Mouse (Mus musculus) layer of hippocampus, adult 18-20 months (tissue): ENCODE results near the gene Clstn3. TPM values are rescaled to one million over a fixed set of nuclear protein-coding genes. Genes with fewer than 3 reads are reported as not detected.
A peak's percentile ranks its signal among the peaks of the same experiment; 100 is the strongest.
"Not testable (repeated sequence)": the region's sequence is repeated elsewhere in the genome, so short reads cannot be mapped to it uniquely, and the experiment has no call there.

Experiments
- DNase-seq, 2 experiments: peaks; one replicate each; pipeline ENCODE4 v3.0.0; 2022; ENCODE audit warnings: low spot score in 2 of 2
- total RNA-seq, 2 experiments: library from RNA; stranded (reverse); gene quantifications; 2 replicates each; pipeline ENCODE4 v1.2.3; 2021

Gene Clstn3
- total RNA-seq, 2 experiments from 2014 or later: 269 to 293 TPM

DNA sequence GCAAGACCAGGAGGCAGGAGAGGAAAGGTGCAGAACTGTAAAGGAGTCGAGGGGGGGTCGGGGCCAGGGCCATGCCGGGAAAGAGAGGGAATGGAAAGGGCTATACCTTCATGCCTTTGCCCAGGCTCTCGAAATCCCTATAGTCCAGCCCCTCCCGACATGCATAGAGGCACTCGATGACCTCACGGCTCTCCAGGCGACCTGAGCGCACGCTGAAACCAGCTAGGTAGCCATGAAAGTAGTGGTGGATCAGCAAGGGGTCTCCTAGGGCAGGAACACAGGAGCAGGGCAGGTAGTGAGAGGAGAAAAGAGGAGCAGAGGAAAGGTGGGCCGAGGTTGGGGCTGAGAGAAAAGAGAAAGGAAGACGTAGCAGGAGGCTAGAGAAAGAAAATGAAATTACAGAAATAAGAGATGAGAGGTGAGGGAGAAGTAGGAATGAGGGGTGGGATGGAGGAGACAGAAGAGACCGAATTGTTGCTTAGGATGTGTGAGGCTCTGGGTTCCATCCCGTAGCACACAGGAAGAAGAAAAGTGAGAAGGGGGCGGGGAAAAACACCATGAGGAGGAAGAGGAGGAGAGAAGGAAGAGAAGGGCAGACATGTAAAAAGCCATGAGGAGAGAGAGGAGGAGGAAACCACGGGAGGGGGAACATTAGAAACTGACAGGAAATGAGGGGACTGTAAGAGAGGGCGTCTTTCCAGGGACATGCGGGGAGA lies 14.8 kb downstream of the Clstn3 start:
- no peak for DNase-seq

DNA sequence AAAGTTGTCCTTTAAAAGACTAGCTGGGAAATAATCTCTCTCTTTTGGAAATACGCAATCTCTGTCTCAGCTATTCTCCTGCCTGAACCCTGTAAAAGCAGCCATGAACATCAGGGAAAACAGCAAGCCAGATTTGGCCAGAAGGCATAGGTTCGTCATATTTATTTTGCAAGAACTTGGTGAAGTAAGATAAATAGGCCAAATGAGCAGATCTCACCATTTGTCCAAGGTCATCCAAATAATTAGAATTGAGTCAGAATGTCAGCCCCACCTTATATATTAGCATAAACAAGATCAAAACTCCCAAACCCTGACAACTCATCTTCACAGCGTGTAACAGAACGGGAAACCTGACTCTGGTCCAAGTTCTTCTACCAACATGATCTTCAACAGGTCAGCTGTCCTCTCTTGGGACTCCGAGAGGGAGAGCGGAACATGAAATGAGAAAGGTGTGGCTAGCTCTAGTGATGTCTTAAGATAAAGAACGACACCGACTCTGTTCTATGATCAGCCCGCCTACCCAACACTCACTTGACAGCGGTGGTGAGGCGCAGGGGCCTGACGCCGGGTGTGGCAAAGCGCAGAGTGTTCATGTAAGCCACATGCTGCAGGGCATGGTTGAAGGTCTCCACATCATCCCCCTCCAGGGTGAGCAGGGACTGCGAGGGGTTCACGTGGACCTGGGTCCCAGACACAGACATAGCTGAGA lies 15.5 kb downstream of the Clstn3 start:
- DNase-seq: no peak

DNA sequence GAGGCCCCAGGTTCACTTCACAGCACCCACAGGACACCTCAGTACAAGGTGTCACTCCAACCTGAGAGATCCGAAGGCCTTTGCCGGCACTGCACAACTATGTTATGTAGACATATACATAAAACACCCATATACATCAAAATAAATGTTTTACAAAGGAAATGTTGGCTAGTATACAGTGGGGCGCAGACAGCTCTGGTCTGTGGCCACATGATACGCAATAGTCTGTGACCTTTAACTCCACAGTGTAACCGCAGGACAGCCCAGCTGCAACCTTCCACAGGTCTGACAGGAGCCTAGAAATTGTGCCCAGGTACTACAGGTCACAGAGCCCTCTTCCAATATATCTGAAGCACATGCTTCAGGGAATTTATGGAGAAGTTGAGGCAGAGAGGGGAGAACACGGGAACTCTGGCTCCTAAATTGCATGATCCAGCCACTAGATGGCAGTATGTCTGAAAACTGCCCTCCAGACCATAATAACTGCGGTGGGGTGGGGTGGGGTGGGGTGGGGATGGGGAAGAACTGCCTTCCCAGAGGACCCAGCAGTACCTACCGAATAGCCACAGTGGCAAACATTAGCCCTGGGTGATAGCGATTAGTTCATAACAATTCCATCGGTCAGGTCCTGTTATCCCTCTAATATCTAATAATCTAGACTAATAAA lies 16.3 kb downstream of the Clstn3 start:
- no peak for DNase-seq

DNA sequence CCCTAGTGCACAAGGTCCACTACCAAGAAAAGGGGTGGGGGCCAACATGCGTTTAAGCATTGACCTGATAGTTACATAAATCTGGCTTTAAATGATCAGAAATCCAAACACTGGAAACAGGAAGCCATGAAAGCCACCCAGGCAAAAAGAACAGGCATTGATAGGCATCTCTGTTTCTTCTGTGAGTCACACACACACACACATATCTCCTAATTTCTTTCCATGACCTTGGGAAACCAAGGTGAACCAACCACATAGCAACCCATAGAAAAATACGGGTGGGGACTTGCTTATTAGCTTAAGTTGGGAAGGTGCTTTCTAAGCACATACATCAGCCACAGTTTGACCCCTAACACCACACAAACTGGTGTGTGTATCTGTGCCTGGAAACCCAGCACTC lies 17.2 kb downstream of the Clstn3 start:
- no peak for DNase-seq

DNA sequence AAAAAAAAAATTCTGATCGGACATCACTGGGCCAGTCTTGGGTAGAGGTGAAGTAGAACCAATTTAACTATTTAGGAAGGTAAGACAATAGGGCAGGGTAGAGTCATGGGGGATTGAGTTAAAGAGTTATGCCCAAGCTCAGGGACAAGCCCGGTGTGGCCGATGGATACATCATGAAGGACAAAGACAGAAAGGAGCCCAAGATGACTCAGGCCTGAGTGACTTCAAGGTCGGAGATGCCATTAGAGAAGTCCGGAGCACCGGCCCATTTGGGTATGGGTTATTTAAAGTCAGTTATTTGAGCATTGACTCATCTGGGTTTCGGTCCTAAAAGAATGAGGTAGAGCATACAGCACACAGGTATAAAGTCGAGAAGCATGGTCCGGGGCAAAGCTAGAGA lies 18.1 kb downstream of the Clstn3 start:
- DNase-seq: no peak

DNA sequence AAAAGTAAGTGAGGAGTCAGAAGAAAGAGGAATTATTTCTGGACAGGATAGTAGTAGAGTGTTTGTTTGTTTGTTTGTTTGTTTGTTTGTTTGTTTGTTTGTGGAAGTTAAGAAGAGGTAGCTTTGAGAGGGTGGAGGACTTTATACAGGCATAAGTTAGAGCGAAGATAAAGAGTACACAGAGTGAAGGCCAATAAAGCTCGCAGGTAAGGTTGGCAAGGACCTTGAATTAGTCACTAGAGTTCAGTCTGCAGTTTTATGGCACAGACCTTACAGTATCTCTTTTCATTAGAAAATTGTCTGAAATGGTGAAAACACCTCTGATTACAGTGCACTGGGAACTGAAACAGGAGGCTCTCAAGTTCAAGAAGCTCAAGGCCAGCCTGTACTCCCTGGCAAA lies 18.6 kb downstream of the Clstn3 start:
- no peak for DNase-seq

DNA sequence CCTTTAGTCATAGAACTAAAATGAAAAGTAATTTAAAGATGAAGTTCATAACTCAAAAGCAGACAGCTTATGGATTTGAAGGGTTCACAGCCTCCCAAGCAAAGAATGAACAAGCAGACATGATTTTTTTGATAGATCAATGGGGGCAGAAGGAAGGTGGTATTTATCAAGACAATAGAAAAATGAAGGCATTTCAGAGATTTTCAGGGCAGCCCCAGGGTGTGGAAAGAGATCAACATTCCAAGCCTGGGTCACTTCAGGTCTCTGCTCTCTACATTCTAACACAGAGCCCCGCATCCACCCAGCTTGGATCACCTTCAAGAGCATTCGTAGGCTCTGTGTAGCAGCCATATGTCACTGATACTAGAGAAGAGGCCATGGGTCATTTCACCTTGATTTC lies 21.3 kb downstream of the Clstn3 start:
- no peak for DNase-seq

DNA sequence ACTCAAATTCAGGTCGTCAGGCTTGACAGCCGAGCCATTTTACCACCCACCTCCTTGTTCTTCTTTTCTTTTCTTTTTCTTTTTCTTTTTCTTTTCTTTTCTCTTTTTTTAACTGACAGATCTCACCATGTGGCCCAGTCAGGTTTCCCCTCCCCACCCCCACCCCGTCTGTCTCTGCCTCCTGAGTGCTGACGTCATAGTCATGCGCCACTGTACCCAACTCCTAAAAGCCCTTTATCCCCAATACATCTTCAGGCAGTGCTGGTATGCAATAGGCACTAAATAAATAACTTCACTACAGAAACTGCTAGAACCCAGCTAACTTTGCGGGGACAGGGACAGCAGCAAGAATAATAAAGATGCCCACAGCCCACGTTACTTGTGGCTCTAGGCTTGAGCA lies 28.3 kb downstream of the Clstn3 start:
- no peak for DNase-seq

DNA sequence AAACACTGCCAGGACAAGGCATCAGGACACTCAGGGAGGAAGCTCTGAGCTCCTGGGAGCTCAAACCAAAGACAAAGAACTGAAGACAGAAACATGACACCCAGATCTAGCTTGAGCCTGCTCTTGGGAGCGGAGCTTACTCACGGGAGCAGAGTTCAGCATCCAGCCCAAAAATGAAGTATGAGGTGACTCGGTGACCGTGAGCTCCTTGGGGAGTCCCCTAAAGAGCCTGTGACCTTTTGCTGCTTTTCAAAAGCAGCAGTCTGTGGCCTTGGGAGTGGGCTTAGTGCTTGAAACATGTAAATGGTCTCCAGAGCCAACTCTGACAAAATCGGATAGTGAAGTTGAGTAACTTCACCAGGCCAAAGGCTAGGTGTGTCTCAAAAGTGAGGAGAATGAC lies 29.4 kb downstream of the Clstn3 start:
- no peak for DNase-seq

DNA sequence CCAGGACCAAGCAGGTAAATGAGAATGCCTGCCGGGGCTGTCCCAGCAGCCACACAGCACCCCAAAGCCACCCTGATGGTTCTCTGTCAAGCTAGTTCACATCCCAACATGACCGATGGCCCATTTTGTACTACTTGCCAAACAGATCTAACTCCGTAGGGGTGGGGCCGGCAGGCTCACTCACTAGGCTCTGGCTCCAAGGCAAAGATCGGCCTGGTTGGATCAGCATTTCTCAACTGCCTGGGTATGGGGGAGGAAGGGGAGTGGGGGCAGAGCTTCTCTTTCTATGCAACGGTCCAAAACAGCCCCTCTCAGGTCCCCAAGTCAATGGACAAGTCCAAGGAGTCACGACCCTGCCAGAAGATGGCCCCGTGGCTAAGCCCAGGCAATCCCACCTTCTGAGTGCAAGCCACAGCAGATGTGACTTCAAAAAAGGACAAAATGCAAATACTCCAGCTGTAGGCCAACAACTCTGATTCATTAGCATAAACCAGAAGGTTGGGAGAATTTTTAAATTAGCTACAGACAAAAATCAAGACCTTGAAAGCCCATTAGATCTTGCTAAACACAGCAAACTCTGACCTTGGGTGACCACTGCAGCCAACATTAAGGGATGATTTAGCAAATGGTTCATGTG lies 30.8 kb downstream of the Clstn3 start:
- no peak for DNase-seq

DNA sequence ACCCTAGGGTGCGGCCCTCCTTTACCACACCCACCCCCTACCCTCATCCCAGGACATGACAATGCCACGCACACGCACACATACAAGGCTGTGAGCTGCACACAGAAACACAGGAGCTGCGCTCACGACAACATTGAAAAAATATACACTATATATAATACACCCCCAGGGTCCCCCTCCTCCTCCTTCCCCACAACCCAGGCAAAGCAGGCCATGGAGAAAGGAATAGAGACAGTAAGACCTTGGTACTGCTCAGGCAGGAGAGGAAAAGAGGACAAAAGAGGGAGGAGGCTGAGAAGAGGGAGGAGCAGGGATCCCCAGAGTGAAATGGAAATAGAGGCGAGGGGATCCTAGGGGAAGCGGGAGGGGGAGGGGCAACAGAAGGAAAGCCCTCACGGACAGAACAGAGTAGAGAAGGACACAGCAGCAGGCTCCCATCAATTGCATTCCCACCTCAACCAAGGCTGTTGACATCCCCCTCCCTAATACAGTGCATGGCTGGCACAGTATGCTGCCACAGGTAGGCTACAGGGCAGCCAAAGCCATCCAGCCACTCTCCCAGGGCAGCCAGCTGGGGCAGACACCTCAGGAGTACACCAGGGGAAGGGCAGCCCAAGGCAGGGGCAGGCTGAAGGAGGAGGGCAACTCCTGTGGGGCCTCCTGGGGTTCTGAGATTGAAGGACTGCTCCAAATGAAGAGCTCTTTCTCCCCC lies 33.7 kb downstream of the Clstn3 start:
- DNase-seq: no peak

DNA sequence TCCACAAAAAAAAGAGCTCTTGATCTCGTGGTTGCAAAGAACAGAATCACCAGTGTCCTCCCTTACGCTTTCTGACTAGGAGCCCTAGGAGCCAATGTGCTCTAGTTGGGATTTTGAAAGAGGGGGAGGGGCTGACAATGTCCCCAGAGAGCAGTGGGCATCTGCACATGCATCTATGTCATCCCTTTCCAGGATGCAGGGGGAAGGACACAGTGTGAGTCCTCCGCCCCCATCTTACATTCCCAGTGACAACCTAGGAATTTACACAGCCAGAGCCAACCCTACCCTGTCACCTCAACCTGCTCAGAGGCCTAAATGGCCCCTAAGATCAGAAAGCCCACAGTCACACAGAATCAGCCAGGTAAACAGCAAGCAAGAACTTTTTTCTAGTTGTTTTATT lies 34.2 kb downstream of the Clstn3 start:
- DNase-seq: no peak

DNA sequence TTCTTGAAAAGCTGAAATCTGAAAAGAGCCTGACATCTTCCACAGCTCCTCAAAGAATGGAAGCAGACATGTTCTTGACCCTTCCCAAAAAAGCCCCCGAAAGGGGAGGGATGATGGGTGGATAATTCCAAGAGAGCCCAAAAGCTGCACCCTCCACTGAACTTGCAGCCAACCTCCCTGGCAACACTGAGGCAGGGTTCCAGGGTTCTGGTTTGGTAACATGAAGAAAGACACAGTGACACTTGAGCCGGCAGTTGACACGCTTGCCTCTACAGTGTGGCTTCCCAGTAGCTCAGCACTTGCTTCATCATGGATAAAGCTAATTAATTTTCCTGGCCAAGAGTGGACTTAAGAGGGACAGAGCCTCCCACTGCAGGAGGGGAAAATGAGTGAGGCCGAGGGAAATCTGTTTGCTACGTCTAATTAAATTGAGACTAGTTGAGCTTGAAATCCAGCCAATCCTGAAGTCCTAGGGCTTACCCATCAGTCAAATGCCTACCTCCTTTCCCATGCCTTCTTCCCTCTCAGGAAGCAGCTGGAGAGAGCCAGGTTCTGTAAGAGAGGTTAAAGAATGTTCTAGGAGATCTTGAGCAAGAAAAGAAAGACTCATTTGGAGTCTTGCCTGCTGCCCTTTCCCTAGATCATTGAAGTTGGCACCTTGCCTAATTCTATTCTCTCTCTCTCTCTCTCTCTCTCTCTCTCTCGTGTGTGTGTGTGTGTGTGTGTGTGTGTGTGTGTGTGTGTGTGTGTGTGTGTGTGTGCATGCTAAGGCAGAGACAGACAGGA lies 36.6 kb downstream of the Clstn3 start:
- no peak for DNase-seq

DNA sequence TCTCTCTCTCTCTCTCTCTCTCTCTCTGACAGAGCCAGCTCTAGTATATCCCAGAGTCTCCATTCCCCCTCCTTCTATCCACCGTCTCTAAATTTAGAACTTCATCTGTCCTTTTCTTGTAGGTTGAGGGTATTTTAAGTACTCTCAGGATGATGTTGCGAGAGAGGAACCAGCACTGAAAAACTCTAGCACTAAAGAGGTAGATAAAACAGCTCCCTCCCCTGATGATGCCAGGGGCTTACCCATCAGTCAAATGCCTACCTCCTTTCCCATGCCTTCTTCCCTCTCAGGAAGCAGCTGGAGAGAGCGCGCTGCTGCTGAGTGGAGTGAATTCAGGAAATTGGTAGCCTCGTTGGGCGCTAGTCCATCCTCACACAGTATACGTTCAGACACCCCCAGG lies 37.3 kb downstream of the Clstn3 start:
- no peak for DNase-seq

DNA sequence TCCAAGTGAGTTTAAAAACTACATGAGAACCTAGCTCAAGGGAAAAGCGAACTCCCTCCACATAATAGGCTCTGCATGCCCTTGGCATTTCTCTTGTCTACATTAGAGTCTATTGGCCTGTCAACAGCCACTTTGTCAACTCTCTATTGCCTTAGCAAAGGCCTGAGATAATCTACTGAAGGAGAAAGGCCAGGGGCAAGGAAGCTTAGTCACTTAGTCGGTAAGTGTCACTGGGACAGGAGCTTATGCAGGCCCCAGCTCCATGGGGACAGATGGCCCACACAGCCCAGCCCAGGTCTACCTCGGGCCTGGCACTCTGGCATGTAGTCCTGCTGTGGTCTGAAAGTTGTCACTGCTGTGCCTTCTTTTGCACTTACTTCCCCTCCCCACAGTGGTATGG lies 38.0 kb downstream of the Clstn3 start:
- DNase-seq: no peak

DNA sequence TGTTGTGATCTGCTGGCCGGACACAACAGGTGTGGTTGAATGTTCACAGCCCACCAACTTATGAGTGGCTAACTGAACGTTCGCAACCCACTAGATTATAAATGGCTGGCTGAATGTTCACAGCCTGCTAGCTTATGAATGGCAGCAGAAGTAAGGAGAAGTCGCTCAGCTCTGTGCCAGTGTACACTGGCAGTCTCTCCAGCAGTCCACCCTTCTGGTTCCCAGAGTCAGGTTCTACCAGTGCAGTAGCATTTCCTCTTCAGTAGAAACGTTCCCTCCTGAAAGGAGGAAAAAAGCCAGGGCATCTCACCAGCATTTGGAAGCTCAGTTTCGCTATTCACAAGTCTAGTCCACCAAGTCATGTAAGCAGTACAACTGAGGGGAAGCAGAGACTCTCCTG lies 39.1 kb downstream of the Clstn3 start:
- DNase-seq: no peak

DNA sequence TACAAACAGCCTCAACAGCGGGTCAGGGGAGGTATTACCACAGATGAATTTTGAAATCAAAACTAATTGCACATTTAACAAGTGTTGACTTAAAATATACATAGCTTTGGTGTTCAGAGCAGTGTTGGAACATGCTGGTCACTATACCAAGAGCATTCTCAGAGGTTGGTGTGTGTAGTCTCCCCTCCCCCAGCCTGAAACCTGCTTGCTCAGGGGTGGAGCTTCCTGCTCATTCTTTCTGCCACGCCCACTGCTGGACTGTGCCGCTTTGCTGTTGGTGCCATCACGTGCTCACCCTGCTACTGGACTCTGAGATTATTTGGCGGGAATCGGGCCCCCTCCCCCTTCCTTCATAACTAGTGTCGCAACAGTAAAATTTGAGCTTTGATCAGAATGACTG lies 39.6 kb downstream of the Clstn3 start:
- DNase-seq: not testable (repeated sequence)

DNA sequence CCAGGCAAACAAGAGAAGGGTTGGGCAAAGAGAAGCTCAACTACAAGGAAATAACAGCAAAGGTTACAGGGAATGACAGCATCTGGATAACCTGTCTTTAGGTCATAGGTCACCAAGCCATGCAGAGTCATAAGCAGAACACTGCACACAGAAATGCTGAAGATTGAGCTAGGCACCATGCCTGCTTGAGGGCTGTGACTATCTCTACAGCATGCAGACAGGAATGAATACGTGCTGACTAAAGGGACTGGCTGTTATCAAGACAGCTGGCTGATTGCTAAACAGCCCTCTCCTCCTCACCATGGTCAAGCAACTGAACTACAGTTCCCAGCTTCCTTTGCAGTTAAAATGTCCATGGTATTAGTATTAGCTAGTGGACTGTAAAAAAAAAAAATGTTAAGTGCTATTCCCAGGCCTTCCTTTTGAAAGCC lies 40.5 kb downstream of the Clstn3 start:
- DNase-seq: no peak

DNA sequence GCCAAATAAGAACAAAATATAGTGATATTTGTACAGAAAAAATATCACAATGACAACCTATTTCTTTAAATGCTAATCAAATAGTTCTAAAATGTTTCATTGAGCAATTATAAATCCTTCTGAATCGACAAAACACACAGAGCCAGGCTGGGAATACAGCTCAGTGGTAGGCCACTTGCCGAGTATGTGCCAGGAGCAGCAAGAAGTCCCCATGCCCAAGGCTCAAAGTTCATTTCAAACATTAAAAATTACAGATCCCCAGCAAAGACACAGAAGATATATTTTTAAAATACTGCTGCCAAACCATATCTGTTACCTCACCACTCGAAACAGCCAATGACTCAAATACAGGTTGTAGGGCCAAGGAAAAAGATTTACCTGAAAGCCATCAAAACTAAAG lies 45.9 kb downstream of the Clstn3 start:
- DNase-seq: no peak

DNA sequence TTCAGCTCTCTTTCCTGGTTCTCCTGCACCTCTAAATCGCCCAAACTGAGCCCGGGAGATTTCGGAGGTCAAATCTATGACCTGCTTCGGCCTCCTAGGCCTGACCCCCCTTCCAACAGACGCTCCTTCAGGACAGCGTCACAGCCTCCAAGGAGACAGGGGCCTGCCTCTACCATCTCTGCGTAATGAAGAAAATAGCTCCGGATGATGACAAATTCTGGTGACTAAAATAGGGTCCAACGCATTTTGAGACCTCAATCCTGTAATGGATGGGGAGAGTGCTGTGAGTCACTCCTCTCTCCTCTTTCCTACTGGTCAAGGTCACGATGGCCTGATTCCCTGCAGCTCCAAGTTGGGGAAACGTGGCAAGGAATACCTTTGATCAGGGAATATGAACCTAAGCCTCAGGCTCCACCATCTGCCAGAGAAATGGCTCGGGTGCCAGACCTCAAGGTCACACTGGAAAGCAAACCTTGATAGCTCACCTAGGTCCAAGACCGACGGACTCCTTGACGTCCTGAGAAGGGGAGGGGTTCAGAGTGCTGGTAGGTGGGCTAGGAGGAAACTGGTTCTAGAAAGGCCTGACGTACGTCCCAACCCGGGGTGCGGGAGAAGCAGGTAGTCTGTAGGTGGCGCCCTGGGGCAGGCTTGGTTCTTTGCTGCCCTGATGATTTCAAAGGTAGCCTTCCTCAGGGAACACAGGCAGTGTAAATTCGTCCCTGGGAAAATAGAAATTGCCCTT lies 49.1 kb downstream of the Clstn3 start:
- peak; percentile 82 to 93 for DNase-seq
